Mouse (Mus musculus) cerebral cortex, adult 2 months (tissue): ENCODE data around the gene Taldo1.

Experiments used
- WGBS: fragments of 180-500 bp; shearing (Covaris S2); methylation state at CpG from one replicate; pipeline ENCODE4 v1.1.7; 2018; 5-methylcytosine and 5-hydroxymethylcytosine counted together

The Taldo1 gene

GRCm38 (mm10) chr7:141388487-141389109 is 3.4 kb upstream of the Taldo1 start:
- 72% methylated on average over 3 of the region's 3 CpGs for WGBS

GRCm38 (mm10) chr7:141390326-141391259 is 1.4 kb upstream of the Taldo1 start:
- 64% methylated on average over 9 of the region's 9 CpGs for WGBS

- 9% methylated on average over 9 of the region's 9 CpGs for WGBS
These were observed 688 bp downstream of the Taldo1 start for GRCm38 (mm10) chr7:141392552-141393222.

GRCm38 (mm10) chr7:141394158-141394557 is 2.2 kb downstream of the Taldo1 start:
- WGBS = 85% methylated on average over 7 of the region's 7 CpGs

- 17% methylated on average over 6 of the region's 6 CpGs for WGBS
These were observed 2.8 kb downstream of the Taldo1 start for GRCm38 (mm10) chr7:141394771-141395170.

- WGBS = 68% methylated on average over 1 of the region's 1 CpGs
These were observed 3.3 kb downstream of the Taldo1 start for GRCm38 (mm10) chr7:141395348-141395747.

GRCm38 (mm10) chr7:141403305-141403704 is 11.3 kb downstream of the Taldo1 start:
- WGBS = 32% methylated on average over 5 of the region's 5 CpGs

- WGBS = 72% methylated on average over 4 of the region's 4 CpGs
These were observed 13.5 kb downstream of the Taldo1 start for GRCm38 (mm10) chr7:141405466-141405865.

GRCm38 (mm10) chr7:141407670-141408069 is 15.7 kb downstream of the Taldo1 start:
- WGBS = 94% methylated on average over 7 of the region's 7 CpGs

- WGBS = 6% methylated on average over 11 of the region's 11 CpGs
These were observed 16.8 kb downstream of the Taldo1 start for GRCm38 (mm10) chr7:141408833-141409232.

GRCm38 (mm10) chr7:141410631-141411030 is 18.6 kb downstream of the Taldo1 start:
- 81% methylated on average over 8 of the region's 8 CpGs for WGBS

- WGBS = 95% methylated on average over 1 of the region's 1 CpGs
These were observed 19.7 kb downstream of the Taldo1 start for GRCm38 (mm10) chr7:141411667-141412066.

GRCm38 (mm10) chr7:141413331-141413730 is 21.3 kb downstream of the Taldo1 start:
- WGBS = 3% methylated on average over 16 of the region's 16 CpGs

- under 1% methylated on average over 53 of the region's 56 CpGs for WGBS
These were observed 22.0 kb downstream of the Taldo1 start, which contains the start of gene Gatd1 for GRCm38 (mm10) chr7:141413809-141414584. Gene Gatd1 (minus strand): TSS chr7:141414136.

GRCm38 (mm10) chr7:141416144-141416841 is 24.3 kb downstream of the Taldo1 start:
- WGBS = 89% methylated on average over 6 of the region's 6 CpGs

- 80% methylated on average over 8 of the region's 8 CpGs for WGBS
These were observed 26.0 kb downstream of the Taldo1 start for GRCm38 (mm10) chr7:141417731-141418681.

- WGBS = 47% methylated on average over 7 of the region's 7 CpGs
These were observed 27.0 kb downstream of the Taldo1 start for GRCm38 (mm10) chr7:141418970-141419369.

- WGBS = 87% methylated on average over 9 of the region's 9 CpGs
These were observed 28.2 kb downstream of the Taldo1 start for GRCm38 (mm10) chr7:141420030-141420702.

- WGBS = 77% methylated on average over 4 of the region's 4 CpGs
These were observed 31.8 kb downstream of the Taldo1 start for GRCm38 (mm10) chr7:141423811-141424210.
